Mouse (Mus musculus): ENCODE results near the gene Cnpy2. TPM values are rescaled to one million over a fixed set of nuclear protein-coding genes. Genes with fewer than 3 reads are reported as not detected.

Gene Cnpy2
- total and polyA plus RNA-seq, 3 experiments, result 27.8 to 65.3 (median 58.9) TPM

GRCm38 (mm10) chr10:128303126-128304021 lies 18.9 kb upstream of the Cnpy2 start, which contains the start of gene Pan2:
Gene Pan2, plus strand, starts transcription at chr10:128303335.
- peak; percentile 100 for DNase-seq
- Histone ChIP-seq H3K4me3 (peak within 1 kb of the TSS; percentile 88), H3K27me3 (ENCODE audit: control insufficient read depth, insufficient read depth, low read length) (no peaks in the 10 kb centered on the region), H3K9ac (ENCODE audit: low read depth, low read length) (peak within 1 kb of the TSS; percentile 75), H3K36me3 (ENCODE audit: control insufficient read depth, insufficient read depth, low read length) (0 out of 2 replicates have a peak, but pooled peaks cover 2% of the 10 kb centered on the region), H3K4me1 (ENCODE audit: control insufficient read depth, insufficient read depth, low read length) (peaks cover 6% of the 10 kb centered on the region), H3K79me2 (replicated peaks; ENCODE audit: control insufficient read depth, insufficient read depth, low read length) (no peaks in the 10 kb centered on the region), H3K27ac (peak within 1 kb of the TSS; percentile 100)
- under 1% methylated on average over 37 of the region's 37 CpGs for WGBS
- TF ChIP-seq POLR2A (IDR thresholded peaks at IDR 0.05; ENCODE audit: insufficient read depth, low read depth, low read length) (peak; percentile 74), EP300 (IDR thresholded peaks at IDR 0.05; ENCODE audit: insufficient read depth, low read depth, low read length) (peak; percentile 41; the same call in 1 of the 2 replicates), CTCF (IDR thresholded peaks at IDR 0.05) (no peak)
- intact Hi-C loops (cut with DNase I), result loop anchor here (5.0 kb wide), 1 partner anchor 324 kb away; the partner anchor contains the start of gene Rps26

DNA sequence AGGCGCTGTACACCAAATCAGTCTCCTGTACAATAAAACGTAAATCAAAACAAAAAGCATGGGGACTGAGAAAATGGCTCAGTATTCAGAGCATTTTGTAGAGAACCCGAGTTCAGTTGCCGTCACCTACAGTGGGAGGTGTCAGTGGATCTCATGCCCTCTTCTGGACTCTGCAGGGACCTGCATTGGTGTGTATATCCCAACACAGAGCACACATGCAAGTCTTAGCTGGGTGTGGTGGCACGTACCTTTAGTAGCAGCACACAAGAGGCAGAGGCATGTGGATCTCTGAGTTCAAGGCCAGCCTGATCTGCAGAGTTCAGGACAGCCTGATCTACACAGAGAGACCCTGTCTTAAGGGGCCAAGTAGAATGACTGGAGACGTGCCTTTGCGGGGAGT lies 12.6 kb upstream of the Cnpy2 start:
- no peaks in the 10 kb centered on the region for H3K4me1 ChIP-seq (ENCODE audit: control insufficient read depth, insufficient read depth, low read length)
- no peaks in the 10 kb centered on the region for H3K27me3 ChIP-seq (ENCODE audit: control insufficient read depth, insufficient read depth, low read length)
- H3K9ac ChIP-seq (ENCODE audit: low read depth, low read length), result no peak overlapping the region
- intact Hi-C loops (cut with DNase I), result no loop called here
- H3K36me3 ChIP-seq (ENCODE audit: control insufficient read depth, insufficient read depth, low read length), result no peaks in the 10 kb centered on the region
- TF ChIP-seq EP300 (IDR thresholded peaks at IDR 0.05; ENCODE audit: insufficient read depth, low read depth, low read length), result no peak
- no peak for TF ChIP-seq POLR2A (IDR thresholded peaks at IDR 0.05; ENCODE audit: insufficient read depth, low read depth, low read length)
- TF ChIP-seq CTCF (IDR thresholded peaks at IDR 0.05), result no peak
- DNase-seq, result no peak
- no peaks in the 10 kb centered on the region for H3K79me2 ChIP-seq (replicated peaks; ENCODE audit: control insufficient read depth, insufficient read depth, low read length)
- H3K4me3 ChIP-seq, result no peak overlapping the region
- WGBS, result 93% methylated on average over 7 of the region's 7 CpGs
- no peak overlapping the region for H3K27ac ChIP-seq

DNA sequence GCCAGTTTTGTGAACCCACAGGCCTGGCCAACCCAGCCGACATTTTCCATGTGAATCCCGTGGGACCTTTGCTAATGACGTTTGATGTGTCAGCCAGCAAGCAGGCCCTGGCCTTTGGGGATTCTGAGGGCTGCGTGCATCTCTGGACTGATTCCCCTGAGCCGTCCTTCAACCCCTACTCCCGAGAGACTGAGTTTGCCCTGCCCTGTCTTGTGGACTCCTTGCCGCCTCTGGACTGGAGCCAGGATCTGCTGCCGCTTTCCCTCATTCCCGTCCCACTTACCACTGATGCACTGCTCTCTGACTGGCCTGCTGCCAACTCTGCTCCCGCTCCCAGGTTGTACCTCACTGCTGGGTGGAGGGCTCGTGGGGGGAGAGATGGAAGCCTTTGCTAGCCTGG lies 12.1 kb upstream of the Cnpy2 start:
- no peak overlapping the region for H3K9ac ChIP-seq (ENCODE audit: low read depth, low read length)
- no peaks in the 10 kb centered on the region for H3K27me3 ChIP-seq (ENCODE audit: control insufficient read depth, insufficient read depth, low read length)
- intact Hi-C loops (cut with DNase I), result no loop called here
- no peaks in the 10 kb centered on the region for H3K4me1 ChIP-seq (ENCODE audit: control insufficient read depth, insufficient read depth, low read length)
- peak; percentile 20 to 33 for DNase-seq
- TF ChIP-seq POLR2A (IDR thresholded peaks at IDR 0.05; ENCODE audit: insufficient read depth, low read depth, low read length) (no peak), EP300 (IDR thresholded peaks at IDR 0.05; ENCODE audit: insufficient read depth, low read depth, low read length) (no peak), CTCF (IDR thresholded peaks at IDR 0.05) (no peak)
- 34% methylated on average over 11 of the region's 11 CpGs for WGBS
- H3K4me3 ChIP-seq, result no peak overlapping the region
- H3K79me2 ChIP-seq (replicated peaks; ENCODE audit: control insufficient read depth, insufficient read depth, low read length), result no peaks in the 10 kb centered on the region
- no peak overlapping the region for H3K27ac ChIP-seq
- H3K36me3 ChIP-seq (ENCODE audit: control insufficient read depth, insufficient read depth, low read length), result no peaks in the 10 kb centered on the region

DNA sequence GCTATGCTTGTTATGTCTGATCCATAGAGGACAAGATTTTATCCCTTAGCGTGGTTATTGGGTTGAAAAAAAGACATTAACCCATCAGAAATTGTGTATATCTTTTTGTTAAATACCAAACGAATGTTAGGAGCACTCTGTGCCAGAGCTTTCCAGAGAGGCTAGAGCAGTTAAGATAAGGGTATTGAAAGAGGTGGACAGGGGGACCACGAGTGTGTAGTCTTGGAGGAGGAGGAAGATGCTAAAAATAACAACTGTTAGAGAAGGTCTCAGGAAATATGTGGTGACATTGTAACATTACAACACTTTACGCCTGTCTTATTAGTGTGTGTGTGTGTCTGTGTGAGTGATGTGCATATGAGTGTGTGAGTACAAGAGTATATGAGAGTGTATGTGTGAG lies 11.4 kb upstream of the Cnpy2 start:
- 36% methylated on average over 4 of the region's 4 CpGs for WGBS
- intact Hi-C loops (cut with DNase I), result no loop called here
- no peaks in the 10 kb centered on the region for H3K79me2 ChIP-seq (replicated peaks; ENCODE audit: control insufficient read depth, insufficient read depth, low read length)
- no peak overlapping the region for H3K9ac ChIP-seq (ENCODE audit: low read depth, low read length)
- H3K27me3 ChIP-seq (ENCODE audit: control insufficient read depth, insufficient read depth, low read length), result no peaks in the 10 kb centered on the region
- no peaks in the 10 kb centered on the region for H3K4me1 ChIP-seq (ENCODE audit: control insufficient read depth, insufficient read depth, low read length)
- DNase-seq, result no peak
- H3K4me3 ChIP-seq, result no peak overlapping the region
- H3K27ac ChIP-seq, result no peak overlapping the region
- no peak for TF ChIP-seq EP300 (IDR thresholded peaks at IDR 0.05; ENCODE audit: insufficient read depth, low read depth, low read length)
- no peak for TF ChIP-seq POLR2A (IDR thresholded peaks at IDR 0.05; ENCODE audit: insufficient read depth, low read depth, low read length)
- no peak for TF ChIP-seq CTCF (IDR thresholded peaks at IDR 0.05)
- H3K36me3 ChIP-seq (ENCODE audit: control insufficient read depth, insufficient read depth, low read length), result no peaks in the 10 kb centered on the region

GRCm38 (mm10) chr10:128315578-128315977 lies 6.7 kb upstream of the Cnpy2 start:
- H3K9ac ChIP-seq (ENCODE audit: low read depth, low read length), result no peak overlapping the region
- no peaks in the 10 kb centered on the region for H3K4me1 ChIP-seq (ENCODE audit: control insufficient read depth, insufficient read depth, low read length)
- H3K27ac ChIP-seq, result no peak overlapping the region
- intact Hi-C loops (cut with DNase I), result no loop called here
- DNase-seq, result no peak
- no peak overlapping the region for H3K4me3 ChIP-seq
- H3K36me3 ChIP-seq (ENCODE audit: control insufficient read depth, insufficient read depth, low read length), result no peaks in the 10 kb centered on the region
- WGBS, result 91% methylated on average over 8 of the region's 8 CpGs
- H3K79me2 ChIP-seq (replicated peaks; ENCODE audit: control insufficient read depth, insufficient read depth, low read length), result no peaks in the 10 kb centered on the region
- TF ChIP-seq EP300 (IDR thresholded peaks at IDR 0.05; ENCODE audit: insufficient read depth, low read depth, low read length) (no peak), CTCF (IDR thresholded peaks at IDR 0.05) (no peak), POLR2A (IDR thresholded peaks at IDR 0.05; ENCODE audit: insufficient read depth, low read depth, low read length) (no peak)
- H3K27me3 ChIP-seq (ENCODE audit: control insufficient read depth, insufficient read depth, low read length), result no peaks in the 10 kb centered on the region

DNA sequence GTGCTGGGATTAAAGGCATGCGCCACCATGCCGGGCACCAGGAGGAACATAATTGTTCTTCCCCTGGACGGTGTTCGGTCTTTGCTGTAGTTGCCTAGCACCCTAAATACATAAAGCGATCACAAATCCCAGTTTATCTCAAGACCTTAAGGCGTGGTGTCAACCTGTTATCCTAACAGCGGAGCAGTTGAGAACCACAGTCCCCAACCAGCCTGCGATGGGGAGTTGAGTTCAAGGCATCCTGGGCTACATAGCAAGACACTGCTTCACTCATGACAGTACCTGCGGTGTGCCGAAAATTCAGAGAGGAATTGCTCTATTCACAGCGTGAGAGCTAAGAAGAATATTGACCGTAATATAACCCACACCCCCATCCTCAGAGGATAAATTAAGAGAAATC lies 618 bp upstream of the Cnpy2 start:
- TF ChIP-seq CTCF (IDR thresholded peaks at IDR 0.05) (no peak), POLR2A (IDR thresholded peaks at IDR 0.05; ENCODE audit: insufficient read depth, low read depth, low read length) (no peak), EP300 (IDR thresholded peaks at IDR 0.05; ENCODE audit: insufficient read depth, low read depth, low read length) (no peak)
- Histone ChIP-seq H3K9ac (ENCODE audit: low read depth, low read length) (0 out of 2 replicates have a peak overlapping the region, but pooled peaks have one; percentile 33), H3K79me2 (replicated peaks; ENCODE audit: control insufficient read depth, insufficient read depth, low read length) (no peaks in the 10 kb centered on the region), H3K4me3 (peak overlapping the region; percentile 81), H3K27me3 (ENCODE audit: control insufficient read depth, insufficient read depth, low read length) (no peaks in the 10 kb centered on the region), H3K36me3 (ENCODE audit: control insufficient read depth, insufficient read depth, low read length) (no peaks in the 10 kb centered on the region; the same call in 1 of the 2 replicates), H3K4me1 (ENCODE audit: control insufficient read depth, insufficient read depth, low read length) (peaks cover 4% of the 10 kb centered on the region), H3K27ac (peak overlapping the region; percentile 98)
- DNase-seq, result no peak
- 39% methylated on average over 12 of the region's 12 CpGs for WGBS
- intact Hi-C loops (cut with DNase I), result loop anchor here (2.0 kb wide), 1 partner anchor 15 kb away; the partner anchor contains the start of gene Cs
